Mouse (Mus musculus) kidney, postnatal 4 days (tissue): ENCODE measurements around the gene Atpaf1.

Experiments
- DNase-seq, 2 experiments: peaks; one replicate each; pipeline ENCODE4 v3.0.0; 2021; ENCODE audit warnings: mixed read lengths in 2 of 2

The Atpaf1 gene

DNA sequence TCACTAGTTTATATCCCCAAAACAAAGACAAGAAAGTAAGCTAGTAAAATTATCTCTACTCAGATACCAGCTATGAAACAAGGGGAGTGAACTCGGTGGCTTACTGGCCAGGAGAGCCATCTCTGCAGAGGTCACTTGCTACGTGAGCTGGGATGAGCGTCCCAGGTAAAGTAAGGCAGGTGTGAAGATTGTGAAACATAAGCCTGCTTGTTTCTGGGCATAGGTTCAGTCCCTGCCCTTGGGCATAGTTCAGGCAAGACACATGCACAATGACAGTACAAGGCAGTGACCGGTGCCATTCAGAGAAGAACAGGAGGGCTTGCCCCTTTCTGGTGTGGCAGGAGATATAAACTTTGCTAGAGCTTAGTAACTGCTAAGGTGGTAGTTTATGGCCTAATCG, 31.0 kb downstream of the Atpaf1 start:
- DNase-seq = no peak

DNA sequence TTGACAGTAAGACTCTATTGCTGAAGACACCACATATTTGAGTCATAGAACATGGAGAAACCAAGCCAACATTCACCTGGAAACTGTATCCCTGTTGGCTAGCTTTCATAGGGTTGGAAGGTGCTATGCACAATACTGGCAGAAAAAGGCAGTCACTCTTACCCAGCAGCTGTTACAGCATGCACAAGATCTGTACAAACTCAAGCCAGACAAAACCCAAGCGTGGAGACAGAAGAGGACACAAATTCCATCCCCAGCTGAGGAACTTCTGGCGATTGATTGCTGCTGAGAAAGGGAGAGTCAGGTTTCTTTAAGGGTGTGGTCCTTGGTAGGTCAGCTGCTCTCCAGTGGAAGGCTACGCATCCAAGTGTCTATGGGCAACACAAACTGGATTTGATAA, 35.6 kb downstream of the Atpaf1 start:
- no peak for DNase-seq

DNA sequence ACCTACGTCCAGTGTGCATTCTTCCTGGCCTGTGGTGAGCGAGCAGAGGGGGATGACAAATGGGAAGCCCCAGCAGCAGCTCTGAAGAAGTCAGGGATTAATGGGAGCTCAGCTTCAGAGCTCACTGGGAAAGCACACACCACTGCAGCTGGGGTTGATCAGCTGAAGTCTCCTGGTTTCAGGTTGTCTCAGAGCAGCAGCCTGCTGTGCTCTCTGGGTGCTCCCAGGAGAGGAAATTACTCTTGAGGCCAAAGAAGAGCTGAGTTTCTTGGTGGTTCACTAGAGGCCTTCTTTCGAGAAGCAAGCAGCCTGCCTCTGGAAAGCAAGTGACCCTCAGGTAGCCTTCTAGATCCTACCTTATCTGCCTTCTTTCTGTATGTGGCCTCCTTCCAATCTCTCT, 36.3 kb downstream of the Atpaf1 start:
- no peak for DNase-seq

DNA sequence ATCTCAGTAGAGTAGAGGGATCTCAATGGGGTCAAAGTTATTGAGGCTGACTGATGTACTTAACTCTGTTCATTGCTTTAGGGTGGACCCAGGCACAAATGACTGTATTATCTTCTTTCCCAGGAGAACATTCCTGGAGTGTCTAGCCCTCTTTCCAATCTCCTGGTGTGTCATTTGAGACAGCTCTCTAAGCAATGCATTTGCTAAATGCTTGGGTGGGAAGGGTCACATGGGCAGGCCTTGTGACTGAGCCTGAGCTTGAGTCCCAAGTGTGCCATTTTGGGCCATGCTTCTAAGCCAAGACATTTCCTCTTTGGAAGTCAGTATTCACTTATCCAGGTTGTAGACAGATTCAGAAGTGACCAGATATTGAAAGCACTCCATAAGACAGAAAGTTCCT, 36.8 kb downstream of the Atpaf1 start:
- no peak for DNase-seq

DNA sequence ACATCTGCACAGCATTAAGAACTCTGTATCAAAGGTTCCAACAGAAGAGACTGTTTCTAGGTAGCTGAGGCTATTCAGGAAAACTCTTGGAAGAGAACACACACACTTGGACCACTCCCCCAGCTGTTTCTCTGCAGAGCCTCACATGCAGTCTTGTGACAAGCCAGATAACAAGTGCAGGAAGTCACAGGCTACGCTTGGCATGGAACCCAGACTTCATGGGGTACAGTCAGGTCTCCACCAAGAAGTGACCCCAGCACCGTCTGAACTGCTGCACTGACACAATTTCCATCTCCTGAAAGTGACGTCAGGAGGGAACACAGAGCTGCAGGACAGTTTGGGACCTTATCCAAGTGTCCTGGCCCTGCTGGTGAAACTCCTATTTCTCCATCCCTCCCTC, 37.3 kb downstream of the Atpaf1 start:
- no peak for DNase-seq

DNA sequence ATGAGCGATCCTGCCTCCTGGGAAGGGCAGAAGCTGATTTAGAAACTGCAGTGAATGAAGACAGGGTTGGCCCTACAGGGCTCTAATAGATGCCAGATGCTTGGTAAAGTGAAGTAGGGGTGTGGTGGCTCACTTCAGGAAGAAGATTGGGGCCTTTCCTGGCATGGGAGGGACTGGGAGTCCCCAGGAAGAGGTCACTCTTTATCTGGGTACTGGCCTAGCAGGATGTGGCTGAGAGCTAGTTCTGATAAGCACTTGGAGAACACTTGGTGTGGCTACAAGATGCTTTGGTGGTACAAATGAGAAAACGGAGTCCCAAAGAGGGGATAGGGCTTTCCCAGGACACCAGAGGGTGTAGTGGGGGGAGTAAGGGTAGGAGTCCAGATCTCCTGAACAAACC, 39.6 kb downstream of the Atpaf1 start:
- no peak for DNase-seq

DNA sequence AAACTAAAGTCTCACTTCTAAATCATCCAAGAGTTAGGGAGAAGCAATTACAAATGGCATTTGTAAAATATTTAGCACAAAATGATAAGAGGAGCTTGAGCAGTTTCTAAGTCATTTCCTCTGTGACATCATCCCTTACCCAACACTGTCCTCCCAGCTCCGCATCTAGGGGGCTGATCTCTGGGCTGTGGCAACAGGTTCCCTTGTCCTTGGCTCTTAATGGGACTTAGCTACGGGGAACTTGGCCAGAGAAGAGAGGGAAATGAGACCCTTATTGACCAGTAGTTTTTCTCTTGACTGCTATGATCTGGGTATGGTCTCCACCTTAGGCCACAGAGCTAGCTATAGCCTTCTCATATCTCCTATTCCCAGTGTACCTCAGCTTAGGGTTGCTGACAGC, 40.7 kb downstream of the Atpaf1 start:
- DNase-seq = no peak

DNA sequence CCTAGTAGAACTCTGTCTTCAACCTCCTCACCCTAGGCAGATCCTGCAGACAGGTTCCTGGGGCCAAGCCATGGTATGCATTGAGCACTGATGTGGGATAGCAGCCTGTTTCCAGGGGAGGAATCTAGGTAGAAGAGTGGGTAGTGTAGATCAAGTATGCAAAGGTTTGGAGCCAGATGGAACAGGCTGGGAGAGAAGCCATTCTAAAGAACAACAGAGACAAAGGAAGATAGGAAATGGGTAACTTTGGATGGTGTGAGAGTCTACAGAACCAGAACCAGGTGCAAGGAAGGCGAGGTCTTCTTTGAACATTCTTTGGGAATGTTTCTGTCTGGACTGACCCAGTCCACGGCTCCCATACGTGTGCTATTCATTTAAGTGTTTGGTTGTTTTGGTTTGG, 42.5 kb downstream of the Atpaf1 start:
- no peak for DNase-seq

DNA sequence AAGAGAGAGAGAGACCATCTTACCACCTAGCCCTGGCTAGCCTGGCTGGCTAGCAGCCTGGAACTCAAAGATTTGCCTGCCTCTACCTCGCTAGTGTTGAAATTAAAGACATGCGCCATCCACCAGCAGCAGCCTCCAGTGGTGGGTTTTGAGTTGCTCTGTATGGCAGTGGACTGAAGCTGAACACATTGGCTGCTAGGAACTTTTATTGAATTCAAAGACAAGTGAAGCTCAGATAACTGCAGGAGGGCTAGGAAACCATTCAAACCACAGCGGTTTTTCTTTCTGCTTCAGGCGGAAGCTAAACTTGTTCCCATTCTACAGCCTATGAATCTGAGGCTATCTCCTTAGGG, 42.9 kb downstream of the Atpaf1 start:
- no peak for DNase-seq

DNA sequence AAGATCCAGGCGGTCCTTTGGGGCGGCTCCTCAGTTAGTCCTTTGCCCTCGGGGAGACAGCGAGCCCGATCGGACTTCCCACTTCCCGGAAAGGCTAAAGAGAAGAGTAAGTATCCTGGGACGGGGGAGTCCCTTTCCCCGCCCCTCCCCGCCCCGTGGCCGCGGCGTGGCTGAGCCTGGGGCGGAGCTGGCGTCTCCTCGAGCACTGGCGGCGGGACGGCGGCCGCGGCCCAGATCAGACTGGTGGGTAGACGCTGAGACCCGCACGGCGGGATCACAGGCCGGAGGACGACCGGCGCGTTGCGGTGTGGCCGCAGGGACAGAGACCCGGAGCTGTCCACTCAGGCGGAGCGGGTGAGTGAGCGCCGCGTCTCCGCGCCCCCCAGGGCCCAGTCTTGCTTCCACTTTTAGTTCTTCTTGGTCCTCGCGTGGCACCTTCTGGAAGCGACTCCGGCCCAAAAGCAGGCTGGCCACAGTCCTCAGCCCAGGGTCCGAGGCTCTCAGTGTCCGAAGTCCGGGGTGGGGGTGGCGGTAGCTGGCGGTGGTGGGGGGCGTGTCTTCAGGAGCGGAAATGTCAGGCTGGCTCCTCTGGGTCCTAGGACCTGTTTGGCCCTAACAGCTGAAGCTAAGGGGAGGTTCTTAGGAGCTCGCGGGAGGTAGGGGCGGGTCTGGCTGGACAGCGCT, 43.4 kb downstream of the Atpaf1 start, which contains the start of gene Mob3c:
TSS of gene Mob3c (plus strand) at position 205 of the 684 bp plus-strand sequence.
- peak; percentile 84 to 91 for DNase-seq

DNA sequence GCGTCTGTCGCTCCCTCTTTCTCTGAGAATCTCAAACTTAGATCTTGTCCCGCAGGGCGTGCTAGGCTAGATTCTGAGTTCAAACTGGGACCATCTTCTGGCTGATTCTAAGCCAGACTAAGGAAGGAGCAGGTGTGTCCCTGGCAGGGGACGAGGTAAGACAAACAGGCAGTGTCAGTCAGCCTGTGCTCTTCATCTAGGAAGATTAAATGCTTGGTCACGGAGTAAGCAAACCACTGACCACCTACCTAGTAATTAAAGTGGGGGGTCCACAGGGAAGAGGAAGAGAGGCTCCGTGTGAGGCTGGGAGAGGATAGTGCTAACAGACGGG, 43.9 kb downstream of the Atpaf1 start:
- DNase-seq = no peak

DNA sequence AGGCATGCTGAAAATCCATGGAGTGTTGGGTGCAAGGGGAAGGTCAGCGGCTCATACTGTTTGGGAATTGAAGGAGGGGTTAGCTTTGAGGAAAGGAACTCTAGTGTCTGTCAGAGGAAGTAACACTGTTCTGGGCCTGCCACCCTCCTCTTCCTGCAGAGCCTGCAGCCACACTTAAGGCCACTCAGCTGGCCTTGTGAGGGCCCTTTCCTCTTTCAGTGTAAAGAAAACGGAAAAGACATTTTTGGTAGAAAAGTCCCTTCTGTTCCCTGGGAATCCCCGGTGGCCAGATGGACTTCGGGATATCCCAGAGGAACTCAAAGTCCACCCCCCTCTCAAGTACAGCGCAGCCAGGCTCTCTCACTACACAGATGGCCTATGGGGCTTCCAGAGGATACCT, 45.9 kb downstream of the Atpaf1 start:
- peak; percentile 12 to 21 for DNase-seq

DNA sequence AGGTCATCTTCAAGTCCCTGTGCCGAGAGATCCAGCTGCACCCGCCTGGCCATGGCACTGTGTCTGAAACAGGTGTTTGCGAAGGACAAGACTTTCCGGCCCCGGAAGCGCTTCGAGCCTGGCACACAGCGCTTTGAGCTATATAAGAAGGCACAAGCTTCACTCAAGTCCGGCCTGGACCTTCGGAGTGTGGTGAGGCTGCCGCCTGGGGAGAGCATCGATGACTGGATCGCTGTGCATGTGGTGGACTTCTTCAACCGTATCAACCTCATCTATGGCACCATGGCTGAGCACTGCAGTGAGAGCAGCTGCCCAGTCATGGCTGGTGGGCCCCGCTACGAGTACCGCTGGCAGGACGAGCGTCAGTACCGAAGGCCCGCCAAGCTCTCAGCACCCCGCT, 46.6 kb downstream of the Atpaf1 start:
- DNase-seq = no peak

DNA sequence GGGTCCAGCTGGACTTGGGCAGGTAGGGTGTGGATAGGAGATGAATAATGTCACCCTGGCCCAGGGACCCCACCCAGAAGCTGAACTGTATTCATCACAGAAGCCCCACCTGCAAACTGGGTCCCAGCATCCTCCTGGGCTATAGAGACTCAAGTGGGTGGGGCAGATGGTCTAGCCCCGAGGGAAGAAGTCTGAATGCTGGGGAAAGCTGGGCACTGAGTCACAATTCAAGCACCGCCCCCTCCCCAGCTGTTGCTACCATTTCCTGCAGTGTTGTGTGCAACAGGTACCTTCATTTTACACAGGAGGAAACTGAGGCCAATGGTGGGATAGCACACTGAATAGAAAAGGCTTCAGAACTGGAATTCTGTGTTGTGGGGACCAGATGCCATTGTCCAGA, 47.4 kb downstream of the Atpaf1 start:
- no peak for DNase-seq

DNA sequence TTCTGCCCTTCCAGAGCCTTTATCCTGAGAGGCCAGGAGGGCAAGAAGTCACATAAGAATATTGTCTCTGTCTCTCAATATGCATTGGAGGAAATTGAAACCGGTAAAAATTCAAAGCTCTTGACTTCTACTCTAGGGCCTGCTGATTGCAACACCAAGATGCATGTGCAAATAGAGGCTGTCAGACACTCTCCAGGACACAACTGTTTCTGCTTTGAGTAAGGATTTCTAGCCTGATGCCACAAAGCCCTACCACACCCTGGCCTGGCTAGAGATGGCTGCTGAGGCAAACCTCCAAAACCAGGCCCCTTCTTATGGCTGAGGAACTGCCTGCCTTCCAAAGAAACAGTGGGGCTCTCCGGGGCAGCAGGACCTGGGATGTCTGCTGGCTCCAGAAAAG, 51.0 kb downstream of the Atpaf1 start:
- no peak for DNase-seq

DNA sequence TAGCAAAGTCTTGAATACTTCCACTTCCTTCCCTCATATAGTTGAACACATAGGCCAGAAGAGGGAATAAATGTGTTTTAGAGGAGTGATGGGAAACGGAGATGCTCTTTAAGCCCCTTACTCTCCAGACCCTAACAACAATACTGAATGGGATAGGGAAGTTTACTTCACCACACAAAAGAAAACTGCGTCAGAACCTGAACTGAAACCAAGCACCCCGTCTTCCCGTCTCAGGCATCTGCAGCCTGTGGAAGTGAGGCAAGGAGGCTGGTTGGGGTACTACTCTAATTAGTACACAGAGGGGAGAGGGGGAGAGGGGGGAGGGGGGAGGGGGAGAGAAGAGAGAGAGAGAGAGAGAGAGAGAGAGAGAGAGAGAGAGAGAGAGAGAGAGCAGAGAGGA, 53.6 kb downstream of the Atpaf1 start:
- DNase-seq = no peak

DNA sequence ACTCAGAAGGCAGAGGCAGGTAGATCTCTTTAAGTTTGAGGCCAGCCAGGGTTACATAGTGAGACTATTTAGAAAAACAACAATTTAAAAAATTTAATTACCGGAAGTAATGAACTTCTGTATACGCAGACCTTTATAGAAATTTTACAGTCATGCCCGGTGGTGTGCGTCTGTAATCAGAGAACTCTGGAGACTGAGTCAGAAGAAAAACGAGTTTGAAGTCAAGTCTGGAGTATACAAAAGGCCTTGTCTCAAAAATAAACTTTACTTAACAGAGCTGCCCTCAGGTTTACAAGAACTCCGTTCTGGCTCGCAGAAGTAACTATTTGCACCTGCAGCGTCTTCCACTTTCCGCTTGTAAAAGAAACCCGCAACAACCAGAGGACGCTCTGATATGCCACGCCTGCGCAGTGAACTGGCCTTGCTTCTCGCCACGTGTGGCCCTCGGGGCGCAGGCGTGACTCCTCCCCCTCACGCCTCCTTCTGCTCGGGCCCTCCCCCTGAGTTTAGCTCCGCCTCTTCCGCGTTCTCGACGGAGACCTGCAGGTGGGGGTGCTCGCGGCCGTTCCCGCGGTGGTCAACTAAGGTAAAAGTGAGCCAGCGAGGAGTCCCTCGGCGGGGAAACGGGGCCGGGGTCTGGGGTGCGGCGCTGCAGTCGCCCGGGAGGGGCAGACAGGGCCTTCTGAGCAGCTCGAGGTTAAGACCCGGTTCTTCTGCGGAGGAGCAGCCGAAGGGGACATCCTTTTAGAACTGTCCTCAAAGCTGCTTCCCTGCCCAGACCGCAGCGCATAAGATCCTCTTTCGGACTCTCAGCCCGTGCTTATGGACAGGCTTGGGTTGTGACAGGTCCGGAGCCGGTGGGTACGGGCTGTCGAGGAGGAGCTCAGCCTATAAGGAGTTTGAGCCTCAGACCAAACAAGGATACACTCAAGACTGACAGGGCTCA, 54.4 kb downstream of the Atpaf1 start, which contains the start of gene Mknk1:
TSS of gene Mknk1 (plus strand) at position 503 of the 946 bp plus-strand sequence.
- peak; percentile 94 to 97 for DNase-seq

DNA sequence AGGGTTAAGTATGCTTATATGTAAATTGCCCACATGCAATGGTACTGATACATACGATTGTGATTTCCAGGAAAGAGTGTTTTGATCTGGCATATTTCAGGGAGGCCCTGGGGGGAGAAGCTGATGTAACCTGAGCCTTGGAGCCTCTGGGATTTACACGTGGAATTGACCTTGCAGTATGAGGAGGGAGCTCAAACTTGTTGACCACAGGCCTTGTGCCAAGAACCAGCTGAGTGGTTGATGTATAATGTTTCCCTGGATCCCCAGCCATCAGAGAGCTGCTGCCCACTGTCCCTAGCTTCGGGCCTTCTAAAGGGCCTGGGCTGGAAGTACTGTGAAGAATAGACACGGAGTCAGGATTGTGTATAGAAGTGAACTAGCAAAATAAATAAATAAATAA, 55.3 kb downstream of the Atpaf1 start:
- DNase-seq = peak in 1 of 2 experiments; percentile 10

DNA sequence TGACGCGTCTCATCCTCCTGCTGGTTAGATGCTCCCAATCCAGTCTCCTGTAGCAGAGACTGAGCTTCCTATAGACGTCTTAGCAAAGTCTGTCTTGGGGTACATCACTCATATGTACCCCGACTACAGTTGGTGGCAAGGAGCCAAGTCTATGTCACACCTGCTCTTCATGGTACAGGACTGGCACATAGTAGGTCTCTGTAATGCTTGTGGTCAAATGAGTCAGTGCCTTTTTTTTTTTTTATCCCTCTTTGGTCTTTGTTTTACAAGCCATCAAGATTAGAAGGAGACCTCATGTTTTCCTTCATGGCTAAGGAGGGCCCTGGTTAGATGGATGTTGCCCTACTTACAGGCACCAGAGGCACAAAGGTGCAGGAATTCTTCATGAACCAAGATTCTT, 56.2 kb downstream of the Atpaf1 start:
- no peak for DNase-seq

DNA sequence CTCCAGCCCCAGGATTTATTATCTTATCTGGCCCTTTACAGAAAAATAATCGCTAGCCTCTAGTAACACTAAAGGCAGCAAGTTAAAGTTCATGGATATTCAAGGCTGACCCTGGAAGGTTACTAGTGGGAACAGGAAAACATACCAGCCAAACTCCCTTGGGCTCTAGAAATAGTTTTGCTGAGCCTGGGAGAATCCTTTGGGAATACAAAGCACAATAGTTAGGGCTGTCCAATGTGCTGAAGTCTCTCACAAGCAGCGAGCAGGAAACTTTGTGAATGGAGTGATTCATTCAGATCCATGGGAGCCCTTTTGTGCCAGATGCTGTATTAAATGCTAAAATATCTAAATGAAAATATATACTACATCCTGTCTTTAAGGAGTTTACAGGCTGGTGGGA, 62.0 kb downstream of the Atpaf1 start:
- DNase-seq = no peak

DNA sequence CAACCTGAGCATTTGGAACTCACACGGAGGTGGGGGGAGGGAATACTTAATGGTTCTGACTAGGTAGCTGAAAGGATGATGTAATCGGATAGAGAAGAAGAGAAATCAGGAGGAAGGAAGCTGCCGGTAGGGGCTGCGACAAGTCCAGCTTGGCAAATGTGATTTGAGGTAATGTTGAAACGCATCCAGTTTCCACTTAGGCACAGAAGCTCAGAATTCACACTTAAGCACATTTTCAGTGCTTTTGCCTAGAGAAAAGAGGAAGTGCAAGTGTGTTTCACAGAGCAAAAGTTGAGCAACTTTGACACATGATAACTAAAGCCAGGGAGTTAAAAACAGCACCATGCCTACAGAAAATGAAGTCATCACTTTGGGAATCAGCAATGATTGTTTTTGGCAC, 62.8 kb downstream of the Atpaf1 start:
- no peak for DNase-seq

DNA sequence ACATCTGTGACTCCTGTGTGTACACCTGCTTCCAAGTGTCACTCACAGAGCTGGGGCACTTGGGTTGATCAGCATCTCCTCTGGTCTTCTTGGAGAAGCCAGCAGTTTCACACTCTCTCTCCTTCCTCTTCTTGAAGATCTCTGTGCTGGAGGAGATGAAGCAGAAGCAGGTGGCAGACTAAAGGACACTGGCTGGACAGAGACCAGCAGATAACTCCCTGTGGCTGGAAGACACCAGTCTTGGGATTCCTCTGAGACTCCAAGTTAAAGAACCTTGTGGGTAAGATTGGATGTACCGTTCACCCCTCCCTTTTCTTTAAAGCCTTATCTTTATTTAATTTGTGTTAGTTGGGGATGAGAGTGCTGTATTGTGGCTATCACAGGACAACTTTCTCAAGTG, 63.5 kb downstream of the Atpaf1 start:
- DNase-seq = no peak

DNA sequence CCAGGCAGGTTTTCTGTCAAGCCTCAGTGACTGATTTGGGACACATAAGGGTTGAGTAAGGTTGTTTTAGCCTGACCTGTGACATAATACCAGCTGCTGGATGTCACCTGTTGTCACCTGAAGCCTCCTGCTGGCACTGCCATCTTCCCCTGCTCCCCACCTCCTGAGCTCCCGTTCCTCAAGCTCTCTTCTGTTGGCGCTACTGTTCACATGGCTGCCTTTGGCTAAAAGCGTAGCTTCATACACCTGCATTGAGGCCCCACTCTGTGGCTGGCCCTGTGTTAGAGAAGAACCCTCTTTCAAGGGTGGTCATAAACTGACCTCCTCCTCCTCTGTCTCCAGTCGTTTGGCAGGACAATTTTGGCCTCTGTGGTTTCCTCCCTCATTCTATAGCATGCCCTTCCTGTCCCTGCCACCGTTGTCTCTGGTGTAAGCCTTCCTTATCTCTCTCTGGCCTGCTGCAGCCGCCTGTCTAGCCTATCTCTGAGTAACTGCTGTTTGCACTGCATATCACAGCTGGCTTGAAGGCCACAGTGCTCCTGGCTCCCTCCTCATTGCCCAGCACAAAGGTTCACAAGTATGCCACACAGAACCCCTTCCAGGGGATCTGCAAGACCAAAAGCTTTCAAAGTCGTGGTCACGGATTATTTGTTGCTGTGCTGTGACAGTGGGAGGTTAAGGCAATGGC, 64.5 kb downstream of the Atpaf1 start:
- DNase-seq = no peak

DNA sequence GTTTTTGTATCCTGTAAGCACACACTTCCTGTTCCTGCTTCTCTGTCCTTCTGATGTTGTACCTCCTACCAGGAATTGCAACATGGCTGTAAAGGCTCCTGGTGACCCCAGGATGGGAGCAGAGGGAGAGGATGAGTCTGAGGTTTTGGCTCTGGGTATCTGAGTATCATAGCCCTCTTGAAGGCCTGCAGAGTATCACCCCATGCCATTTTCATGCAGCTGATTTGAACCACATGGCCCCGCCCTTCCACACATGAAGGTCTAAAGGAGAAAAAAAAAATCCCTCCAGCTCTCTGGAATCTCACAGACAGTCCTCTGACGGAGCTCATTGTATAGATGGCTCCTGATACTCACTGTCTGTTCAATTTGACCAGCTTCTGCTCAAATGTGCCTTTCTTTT, 65.5 kb downstream of the Atpaf1 start:
- DNase-seq = no peak
